Mouse (Mus musculus) heart, embryonic 10.5 days (tissue): ENCODE data around the gene Rftn1. TPM values are rescaled to one million over a fixed set of nuclear protein-coding genes. Genes with fewer than 3 reads are reported as not detected.

Experiments used
- DNase-seq: peaks from one replicate; pipeline ENCODE4 v3.0.0-alpha.2; 2017; ENCODE audit warnings: low spot score
- H3K27ac ChIP-seq: fragments of 300-500 bp; sonication (generic); 2 replicates; pipeline ENCODE4 v1.5.1; 2016; ENCODE audit warnings: mild to moderate bottlenecking
- H3K27me3 ChIP-seq: fragments of 300-500 bp; sonication (generic); 2 replicates; pipeline ENCODE4 v1.6.1; 2016; ENCODE audit warnings: mild to moderate bottlenecking; ENCODE audit not compliant: poor library complexity, insufficient read depth, severe bottlenecking
- H3K36me3 ChIP-seq: fragments of 300-500 bp; sonication (generic); 2 replicates; pipeline ENCODE4 v1.6.1; 2016; ENCODE audit warnings: mild to moderate bottlenecking, moderate library complexity
- H3K4me1 ChIP-seq: fragments of 300-500 bp; sonication (generic); 2 replicates; pipeline ENCODE4 v1.6.1; 2016; ENCODE audit warnings: mild to moderate bottlenecking
- H3K4me3 ChIP-seq: fragments of 300-500 bp; sonication (generic); 2 replicates; pipeline ENCODE4 v1.5.1; 2016; ENCODE audit warnings: mild to moderate bottlenecking, moderate library complexity
- H3K9me3 ChIP-seq: fragments of 300-500 bp; sonication (generic); 2 replicates; pipeline ENCODE4 v1.6.1; 2016; ENCODE audit warnings: mild to moderate bottlenecking, moderate library complexity
- WGBS: fragments of 180-500 bp; shearing (Covaris S2); methylation state at CpG from one replicate; pipeline ENCODE4 v1.1.7; 2016; 5-methylcytosine and 5-hydroxymethylcytosine counted together
- polyA plus RNA-seq: library from polyadenylated mRNA; unstranded; fragments of >200 nt; fragmentation: Nextera tagmentation; extraction: Ambion mirVana; gene quantifications from 2 replicates; pipeline ENCODE4 v1.2.1, GENCODE M21; 2016

The Rftn1 gene
- polyA plus RNA-seq, 1 experiment from 2014 or later = 9.2 TPM

GRCm38 (mm10) chr17:50152085-50152484 lies 38.4 kb downstream of the Rftn1 start:
- no peak for DNase-seq
- Histone ChIP-seq H3K27ac (no peak overlapping the region), H3K27me3 (no peaks in the 10 kb centered on the region), H3K4me1 (0 out of 2 replicates have a peak, but pooled peaks cover 3% of the 10 kb centered on the region), H3K9me3 (no peaks in the 10 kb centered on the region), H3K36me3 (peaks cover 3% of the 10 kb centered on the region; the same call in 1 of the 2 replicates), H3K4me3 (no peak overlapping the region)
- WGBS = 84% methylated on average over 5 of the region's 5 CpGs

- Histone ChIP-seq H3K27ac (no peak overlapping the region), H3K4me1 (0 out of 2 replicates have a peak, but pooled peaks cover 3% of the 10 kb centered on the region), H3K4me3 (no peak overlapping the region), H3K36me3 (peaks cover 3% of the 10 kb centered on the region; the same call in 1 of the 2 replicates), H3K9me3 (no peaks in the 10 kb centered on the region), H3K27me3 (no peaks in the 10 kb centered on the region)
- no peak for DNase-seq
- 83% methylated on average over 7 of the region's 7 CpGs for WGBS
Measured at GRCm38 (mm10) chr17:50151208-50151723, 39.2 kb downstream of the Rftn1 start.

- Histone ChIP-seq H3K4me1 (0 out of 2 replicates have a peak, but pooled peaks cover 3% of the 10 kb centered on the region), H3K36me3 (peaks cover 3% of the 10 kb centered on the region; the same call in 1 of the 2 replicates), H3K4me3 (no peak overlapping the region), H3K27me3 (no peaks in the 10 kb centered on the region), H3K9me3 (no peaks in the 10 kb centered on the region), H3K27ac (no peak overlapping the region)
- WGBS = 80% methylated on average over 16 of the region's 16 CpGs
- no peak for DNase-seq
Measured at GRCm38 (mm10) chr17:50150416-50151207, 39.9 kb downstream of the Rftn1 start.

- Histone ChIP-seq H3K9me3 (no peaks in the 10 kb centered on the region), H3K27me3 (no peaks in the 10 kb centered on the region), H3K4me1 (0 out of 2 replicates have a peak, but pooled peaks cover 3% of the 10 kb centered on the region), H3K36me3 (peaks cover 3% of the 10 kb centered on the region; the same call in 1 of the 2 replicates), H3K4me3 (no peak overlapping the region), H3K27ac (no peak overlapping the region)
- no peak for DNase-seq
- 83% methylated on average over 14 of the region's 14 CpGs for WGBS
Measured at GRCm38 (mm10) chr17:50149690-50150210, 40.7 kb downstream of the Rftn1 start.

GRCm38 (mm10) chr17:50147831-50148587 lies 42.5 kb downstream of the Rftn1 start:
- Histone ChIP-seq H3K4me1 (0 out of 2 replicates have a peak, but pooled peaks cover 3% of the 10 kb centered on the region), H3K27ac (no peak overlapping the region), H3K4me3 (no peak overlapping the region), H3K36me3 (peaks cover 6% of the 10 kb centered on the region; the same call in 1 of the 2 replicates), H3K27me3 (no peaks in the 10 kb centered on the region), H3K9me3 (no peaks in the 10 kb centered on the region)
- 92% methylated on average over 12 of the region's 12 CpGs for WGBS
- no peak for DNase-seq

DNA sequence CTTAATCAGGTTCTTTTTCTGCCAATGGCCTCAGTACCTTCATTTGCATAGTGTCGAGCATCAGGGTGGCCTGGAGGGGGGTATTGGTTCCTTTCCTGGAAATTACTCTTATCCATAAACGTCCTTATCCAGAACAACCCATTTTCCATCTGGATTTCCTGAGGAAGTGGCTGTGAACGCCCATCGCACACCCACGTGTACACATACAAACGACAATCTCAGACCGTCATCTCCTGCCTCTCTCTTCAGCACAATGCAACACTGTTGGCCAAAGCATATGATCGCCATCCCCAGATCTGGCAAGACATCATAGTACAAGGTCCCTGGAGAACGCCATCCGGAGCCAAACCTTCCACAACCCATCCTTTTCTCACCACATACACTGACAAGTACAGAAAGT lies 47.1 kb downstream of the Rftn1 start:
- no peak overlapping the region for H3K4me3 ChIP-seq
- WGBS = 71% methylated on average over 10 of the region's 10 CpGs

GRCm38 (mm10) chr17:50142553-50142952 lies 47.9 kb downstream of the Rftn1 start:
- peaks cover 6% of the 10 kb centered on the region; the same call in 1 of the 2 replicates for H3K27me3 ChIP-seq
- no peak for DNase-seq
- H3K4me1 ChIP-seq = no peaks in the 10 kb centered on the region
- H3K27ac ChIP-seq = no peak overlapping the region
- H3K4me3 ChIP-seq = no peak overlapping the region
- H3K9me3 ChIP-seq = no peaks in the 10 kb centered on the region
- WGBS = 73% methylated on average over 8 of the region's 8 CpGs
- H3K36me3 ChIP-seq = peaks cover 3% of the 10 kb centered on the region; the same call in 1 of the 2 replicates

More for the DNA sequence above, 47.1 kb downstream of the Rftn1 start:
- Histone ChIP-seq H3K36me3 (peaks cover 3% of the 10 kb centered on the region; the same call in 1 of the 2 replicates), H3K27ac (no peak overlapping the region), H3K27me3 (peaks cover 6% of the 10 kb centered on the region; the same call in 1 of the 2 replicates), H3K4me1 (no peaks in the 10 kb centered on the region), H3K9me3 (no peaks in the 10 kb centered on the region)
- DNase-seq = no peak

DNA sequence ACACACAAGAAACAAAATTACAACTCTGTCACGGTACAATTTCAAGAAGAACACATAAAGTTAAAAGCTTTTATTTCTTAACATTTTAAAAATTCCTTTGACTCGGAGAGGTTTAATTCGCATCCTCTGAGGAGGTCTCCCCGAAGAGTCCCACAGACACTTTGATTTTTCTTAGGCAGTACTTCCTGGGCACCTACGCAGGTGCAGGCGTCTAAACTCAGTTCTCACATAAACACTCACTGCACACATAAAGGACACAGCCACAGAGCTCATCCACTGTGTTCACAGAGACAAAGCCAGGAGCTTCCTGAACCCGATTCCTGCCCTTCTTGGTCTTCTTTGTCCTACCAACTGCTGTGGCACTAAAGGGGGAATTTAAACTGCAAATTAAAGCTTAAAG lies 48.3 kb downstream of the Rftn1 start:
- H3K4me3 ChIP-seq = no peak overlapping the region
- 90% methylated on average over 7 of the region's 7 CpGs for WGBS
- peaks cover 3% of the 10 kb centered on the region; the same call in 1 of the 2 replicates for H3K36me3 ChIP-seq
- H3K27ac ChIP-seq = no peak overlapping the region
- no peaks in the 10 kb centered on the region for H3K4me1 ChIP-seq
- H3K27me3 ChIP-seq = peaks cover 6% of the 10 kb centered on the region; the same call in 1 of the 2 replicates
- DNase-seq = no peak
- no peaks in the 10 kb centered on the region for H3K9me3 ChIP-seq

DNA sequence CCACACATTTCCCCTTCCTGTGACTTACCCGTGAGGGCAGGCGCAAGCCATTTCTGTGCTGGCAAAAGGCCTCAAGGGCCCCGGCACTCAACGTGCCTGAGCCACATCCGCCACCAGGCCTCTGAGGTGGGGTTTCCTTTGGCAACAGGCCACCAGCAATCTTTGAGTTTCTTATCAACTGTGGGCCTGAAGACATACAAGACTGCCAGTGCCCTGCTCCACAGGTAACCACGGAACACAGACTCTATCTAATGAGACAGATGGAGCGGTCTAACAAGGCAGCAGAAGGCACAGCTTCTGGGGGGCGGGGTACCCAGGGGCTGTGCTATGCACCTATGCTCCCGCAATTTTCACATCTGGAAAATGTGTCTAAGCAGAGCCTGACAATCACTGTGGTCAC lies 54.4 kb downstream of the Rftn1 start:
- Histone ChIP-seq H3K27me3 (peaks cover 6% of the 10 kb centered on the region; the same call in 1 of the 2 replicates), H3K27ac (no peak overlapping the region), H3K9me3 (no peaks in the 10 kb centered on the region), H3K4me1 (peaks cover 14% of the 10 kb centered on the region; the same call in 1 of the 2 replicates), H3K36me3 (no peaks in the 10 kb centered on the region), H3K4me3 (no peak overlapping the region)
- whole genome bisulfite sequencing = 63% methylated on average over 9 of the region's 9 CpGs
- no peak for DNase-seq

GRCm38 (mm10) chr17:50135466-50135865 lies 55.0 kb downstream of the Rftn1 start:
- no peaks in the 10 kb centered on the region for H3K9me3 ChIP-seq
- no peaks in the 10 kb centered on the region for H3K36me3 ChIP-seq
- H3K27me3 ChIP-seq = peaks cover 6% of the 10 kb centered on the region; the same call in 1 of the 2 replicates
- H3K4me1 ChIP-seq = peaks cover 14% of the 10 kb centered on the region; the same call in 1 of the 2 replicates
- no peak overlapping the region for H3K4me3 ChIP-seq
- WGBS = 71% methylated on average over 10 of the region's 10 CpGs
- no peak for DNase-seq
- no peak overlapping the region for H3K27ac ChIP-seq

GRCm38 (mm10) chr17:50131698-50132097 lies 58.8 kb downstream of the Rftn1 start:
- Histone ChIP-seq H3K4me1 (peaks cover 25% of the 10 kb centered on the region), H3K36me3 (no peaks in the 10 kb centered on the region), H3K4me3 (no peak overlapping the region), H3K9me3 (no peaks in the 10 kb centered on the region), H3K27ac (no peak overlapping the region), H3K27me3 (no peaks in the 10 kb centered on the region)
- no peak for DNase-seq
- WGBS = 81% methylated on average over 4 of the region's 4 CpGs

GRCm38 (mm10) chr17:50130421-50130820 lies 60.1 kb downstream of the Rftn1 start:
- Histone ChIP-seq H3K27ac (no peak overlapping the region), H3K4me3 (no peak overlapping the region), H3K9me3 (no peaks in the 10 kb centered on the region), H3K27me3 (no peaks in the 10 kb centered on the region), H3K36me3 (no peaks in the 10 kb centered on the region), H3K4me1 (peaks cover 18% of the 10 kb centered on the region)
- DNase-seq = no peak
- 87% methylated on average over 4 of the region's 4 CpGs for WGBS
